9 mouse cellular contexts compared by ENCODE assay signal in genomic region chr5:118666437-118667207, GRCm38 (mm10).
DNase-seq lines count a peak whose midpoint lies in the region; ATAC-seq and TF ChIP-seq lines count a peak whose summit lies in the region.
"Had no signal": no experiment of that assay in that cellular context is flagged by ENCODE, and none has a peak within 500 bp of the region (broad histone marks: within the 10 kb centered on the region; RNA-seq: fewer than 3 reads in every experiment).

No protein-coding gene starts in this region.

- H3K4me3 ChIP-seq in liver, embryonic 13.5 days (replicated peaks): no peak overlapping the region
- H3K4me3 ChIP-seq in liver, postnatal 0 days (ENCODE audit: low read depth, low read length): no peak overlapping the region
- no peak overlapping the region for H3K4me3 ChIP-seq in forebrain, embryonic 11.5 days (ENCODE audit: low read depth, low read length)
- H3K4me3 ChIP-seq in intestine, embryonic 16.5 days (ENCODE audit: low read length): no peak overlapping the region

- WGBS in liver, embryonic 13.5 days (ENCODE audit: insufficient replicate concordance): 72% methylated on average over 25 of the region's 25 CpGs
- WGBS in liver, postnatal 0 days (ENCODE audit: insufficient replicate concordance): 78% methylated on average over 25 of the region's 25 CpGs
- 35% methylated on average over 25 of the region's 25 CpGs for WGBS in forebrain, embryonic 11.5 days
- 55% methylated on average over 25 of the region's 25 CpGs for WGBS in intestine, embryonic 16.5 days

- no peak overlapping the region for H3K9ac ChIP-seq in liver, embryonic 13.5 days
- H3K9ac ChIP-seq in liver, postnatal 0 days (replicated peaks): no peak overlapping the region
- H3K9ac ChIP-seq in forebrain, embryonic 11.5 days (ENCODE audit: low read length): peak overlapping the region; percentile 46
- H3K9ac ChIP-seq in intestine, embryonic 16.5 days (ENCODE audit: low read depth, low read length): no peak overlapping the region

- no peak overlapping the region for H3K27ac ChIP-seq in liver, embryonic 13.5 days
- H3K27ac ChIP-seq in liver, postnatal 0 days (ENCODE audit: low read depth): no peak overlapping the region
- peak overlapping the region; percentile 31; the same call in 1 of the 2 replicates for H3K27ac ChIP-seq in forebrain, embryonic 11.5 days (ENCODE audit: low read depth, low read length)
- H3K27ac ChIP-seq in intestine, embryonic 16.5 days (ENCODE audit: low read length): no peak overlapping the region

- peaks cover 18% of the 10 kb centered on the region; the same call in 1 of the 2 replicates for H3K36me3 ChIP-seq in liver, embryonic 13.5 days
- peaks cover 3% of the 10 kb centered on the region for H3K36me3 ChIP-seq in liver, postnatal 0 days (replicated peaks; ENCODE audit: insufficient read depth, low read length)
- no peaks in the 10 kb centered on the region for H3K36me3 ChIP-seq in forebrain, embryonic 11.5 days (ENCODE audit: control insufficient read depth, insufficient read depth, low read length)
- no peaks in the 10 kb centered on the region for H3K36me3 ChIP-seq in intestine, embryonic 16.5 days (ENCODE audit: control insufficient read depth, insufficient read depth, low read length)

- no peak for TF ChIP-seq CTCF in liver, postnatal 0 days (IDR thresholded peaks at IDR 0.05; ENCODE audit: low read depth)

- H3K9me3 ChIP-seq in liver, embryonic 13.5 days (replicated peaks): no peaks in the 10 kb centered on the region
- no peaks in the 10 kb centered on the region for H3K9me3 ChIP-seq in liver, postnatal 0 days (ENCODE audit: low read length)
- no peaks in the 10 kb centered on the region for H3K9me3 ChIP-seq in forebrain, embryonic 11.5 days (ENCODE audit: control insufficient read depth, low read length)
- no peaks in the 10 kb centered on the region for H3K9me3 ChIP-seq in intestine, embryonic 16.5 days (ENCODE audit: control insufficient read depth, low read length)

- H3K4me1 ChIP-seq in liver, embryonic 13.5 days (replicated peaks): peaks cover 48% of the 10 kb centered on the region
- H3K4me1 ChIP-seq in liver, postnatal 0 days (ENCODE audit: insufficient read depth): peaks cover 10% of the 10 kb centered on the region; the same call in 1 of the 2 replicates
- H3K4me1 ChIP-seq in forebrain, embryonic 11.5 days (replicated peaks; ENCODE audit: control insufficient read depth, insufficient read depth, low read length): peaks cover 29% of the 10 kb centered on the region
- H3K4me1 ChIP-seq in intestine, embryonic 16.5 days (ENCODE audit: control insufficient read depth, insufficient read depth, low read length): peaks cover 22% of the 10 kb centered on the region

- TF ChIP-seq EP300 in liver, postnatal 0 days (IDR thresholded peaks at IDR 0.05; ENCODE audit: low read depth): no peak

- DNase-seq in liver, embryonic 13.5 days: no peak
- DNase-seq in liver, postnatal 0 days: no peak
- DNase-seq in forebrain, embryonic 11.5 days (ENCODE audit: low spot score): peak; percentile 82
- peak; percentile 93 for DNase-seq in retina, postnatal 1 day
- no peak for DNase-seq in spleen, postnatal 14 days (ENCODE audit: low spot score in 2 of 2)
- no peak for DNase-seq in layer of hippocampus, adult 18-20 months (ENCODE audit: low spot score in 2 of 2)
- no peak for DNase-seq in cerebellum, adult 11-12 months
- DNase-seq: cerebellum, adult 11 months had no signal

- no peaks in the 10 kb centered on the region for H3K27me3 ChIP-seq in liver, embryonic 13.5 days
- no peaks in the 10 kb centered on the region for H3K27me3 ChIP-seq in liver, postnatal 0 days (ENCODE audit: insufficient read depth, low read length)
- H3K27me3 ChIP-seq in forebrain, embryonic 11.5 days (ENCODE audit: control insufficient read depth, insufficient read depth, low read length): no peaks in the 10 kb centered on the region
- H3K27me3 ChIP-seq in intestine, embryonic 16.5 days (replicated peaks; ENCODE audit: control insufficient read depth, insufficient read depth, low read length): no peaks in the 10 kb centered on the region

- no peak overlapping the region for H3K4me2 ChIP-seq in liver, embryonic 13.5 days
- H3K4me2 ChIP-seq in liver, postnatal 0 days (ENCODE audit: low read depth, low read length): no peak overlapping the region
- peak overlapping the region; percentile 27 for H3K4me2 ChIP-seq in forebrain, embryonic 11.5 days (ENCODE audit: low read depth, low read length, severe bottlenecking)
- no peak overlapping the region for H3K4me2 ChIP-seq in intestine, embryonic 16.5 days (ENCODE audit: low read depth, low read length)

- peak; percentile 33; the same call in 1 of the 2 replicates for ATAC-seq in liver, embryonic 13.5 days (ENCODE audit: low read depth)
- no peak for ATAC-seq in liver, postnatal 0 days
- ATAC-seq in forebrain, embryonic 11.5 days (replicated peaks; ENCODE audit: low FRiP score): peak; percentile 89
- ATAC-seq in intestine, embryonic 16.5 days: peak; percentile 49; the same call in 1 of the 2 replicates

Comparison
In these comparisons a context has a peak if more than half of its experiments do, and no peak if none do; other contexts are left out.
1. DNase-seq: peak in forebrain, embryonic 11.5 days (single experiment) and retina, postnatal 1 day (single experiment); none in liver, embryonic 13.5 days (single experiment), liver, postnatal 0 days (single experiment), spleen, postnatal 14 days (0 of 2), layer of hippocampus, adult 18-20 months (0 of 2) and cerebellum, adult 11-12 months (single experiment).